ENCODE assay signal across 8 mouse cellular contexts in genomic region chr7:30552102-30553020, GRCm38 (mm10). TPM values are rescaled to one million over a fixed set of nuclear protein-coding genes. Genes with fewer than 3 reads are reported as not detected.
DNase-seq lines count a peak whose midpoint lies in the region; ATAC-seq lines count a peak whose summit lies in the region.

Hspb6 (plus strand) TSS chr7:30552178.
Proser3 (minus strand) TSS chr7:30552299.

- WGBS in heart, embryonic 13.5 days = under 1% methylated on average over 44 of the region's 44 CpGs
- WGBS in liver, embryonic 12.5 days (ENCODE audit: insufficient replicate concordance) = under 1% methylated on average over 44 of the region's 44 CpGs
- WGBS in stomach, embryonic 15.5 days = 1% methylated on average over 44 of the region's 44 CpGs

- H3K27ac ChIP-seq in brown adipose tissue, adult 24 weeks (replicated peaks; ENCODE audit: low read depth, low read length) = peak within 1 kb of the TSS; percentile 87
- peak within 1 kb of the TSS; percentile 96 for H3K27ac ChIP-seq in heart, embryonic 13.5 days (replicated peaks)
- peak within 1 kb of the TSS; percentile 94 for H3K27ac ChIP-seq in liver, embryonic 12.5 days
- peak within 1 kb of the TSS; percentile 99 for H3K27ac ChIP-seq in stomach, embryonic 15.5 days

- DNase-seq in CD4-positive, CD25-positive, alpha-beta regulatory T cell, adult 2 months (ENCODE audit: low read depth, low spot score) = peak; percentile 97
- DNase-seq in fat pad, adult 2 months (ENCODE audit: extremely low read depth, low read depth, low spot score) = peak; percentile 97
- peak; percentile 98 for DNase-seq in kidney, postnatal 10 days
- DNase-seq in natural killer cell, adult 2 months (ENCODE audit: low spot score in 2 of 2) = peak; percentile 94

- ATAC-seq in heart, embryonic 13.5 days (ENCODE audit: extremely low read depth, insufficient number of reproducible peaks, low FRiP score, low TSS enrichment) = peak; percentile 89
- peak; percentile 93 for ATAC-seq in liver, embryonic 12.5 days
- peak; percentile 96 for ATAC-seq in stomach, embryonic 15.5 days (ENCODE audit: insufficient read depth, low FRiP score, low read depth)

- peak within 1 kb of the TSS; percentile 72 for H3K4me3 ChIP-seq in brown adipose tissue, adult 24 weeks (ENCODE audit: insufficient read depth, low read depth, low read length)
- H3K4me3 ChIP-seq in heart, embryonic 13.5 days = peak within 1 kb of the TSS; percentile 79
- peak within 1 kb of the TSS; percentile 72 for H3K4me3 ChIP-seq in liver, embryonic 12.5 days
- H3K4me3 ChIP-seq in stomach, embryonic 15.5 days (replicated peaks) = peak within 1 kb of the TSS; percentile 76

- H3K9me3 ChIP-seq in heart, embryonic 13.5 days = no peaks in the 10 kb centered on the region
- no peaks in the 10 kb centered on the region for H3K9me3 ChIP-seq in liver, embryonic 12.5 days (replicated peaks)
- no peaks in the 10 kb centered on the region for H3K9me3 ChIP-seq in stomach, embryonic 15.5 days

- H3K27me3 ChIP-seq in heart, embryonic 13.5 days (replicated peaks) = no peaks in the 10 kb centered on the region
- H3K27me3 ChIP-seq in liver, embryonic 12.5 days (replicated peaks) = no peaks in the 10 kb centered on the region
- H3K27me3 ChIP-seq in stomach, embryonic 15.5 days (replicated peaks) = no peaks in the 10 kb centered on the region

- H3K4me2 ChIP-seq in heart, embryonic 13.5 days = peak within 1 kb of the TSS; percentile 80
- peak within 1 kb of the TSS; percentile 99 for H3K4me2 ChIP-seq in liver, embryonic 12.5 days
- peak within 1 kb of the TSS; percentile 97 for H3K4me2 ChIP-seq in stomach, embryonic 15.5 days

- peaks cover 3% of the 10 kb centered on the region for H3K4me1 ChIP-seq in brown adipose tissue, adult 24 weeks (ENCODE audit: control insufficient read depth, insufficient read depth, insufficient read length, low read length)
- peaks cover 20% of the 10 kb centered on the region for H3K4me1 ChIP-seq in heart, embryonic 13.5 days
- peaks cover 33% of the 10 kb centered on the region for H3K4me1 ChIP-seq in liver, embryonic 12.5 days
- H3K4me1 ChIP-seq in stomach, embryonic 15.5 days = peaks cover 10% of the 10 kb centered on the region

- peak within 1 kb of the TSS; percentile 90 for H3K9ac ChIP-seq in heart, embryonic 13.5 days
- peak within 1 kb of the TSS; percentile 91 for H3K9ac ChIP-seq in liver, embryonic 12.5 days
- peak within 1 kb of the TSS; percentile 77 for H3K9ac ChIP-seq in stomach, embryonic 15.5 days

- peaks cover 57% of the 10 kb centered on the region for H3K36me3 ChIP-seq in heart, embryonic 13.5 days
- H3K36me3 ChIP-seq in liver, embryonic 12.5 days = peaks cover 44% of the 10 kb centered on the region
- peaks cover 23% of the 10 kb centered on the region for H3K36me3 ChIP-seq in stomach, embryonic 15.5 days

RNA-seq across cellular contexts. Expression of gene Hspb6, which starts in this region (rescaled TPM):
- polyA plus RNA-seq in brown adipose tissue, adult 24 weeks (2012; ENCODE audit: insufficient read depth, insufficient read length, missing spikeins) = 49.1 and 64.2 TPM in 2 replicates
- 76.6 and 86.4 TPM in 2 replicates for polyA plus RNA-seq in heart, embryonic 13.5 days (2015; fragmentation: Nextera tagmentation; extraction: Ambion mirVana)
- polyA plus RNA-seq in liver, embryonic 12.5 days (2016; fragmentation: Nextera tagmentation; extraction: Ambion mirVana) = 5.0 and 5.4 TPM in 2 replicates
- 49.6 and 51.0 TPM in 2 replicates for polyA plus RNA-seq in stomach, embryonic 15.5 days (2015; fragmentation: Nextera tagmentation; extraction: Ambion mirVana)

RNA-seq across cellular contexts. Expression of gene Proser3, which starts in this region (rescaled TPM):
- polyA plus RNA-seq in brown adipose tissue, adult 24 weeks (2012; ENCODE audit: insufficient read depth, insufficient read length, missing spikeins) = 0.95 and 4.2 TPM in 2 replicates
- polyA plus RNA-seq in heart, embryonic 13.5 days (2015; fragmentation: Nextera tagmentation; extraction: Ambion mirVana) = 8.7 and 9.6 TPM in 2 replicates
- 5.3 and 5.6 TPM in 2 replicates for polyA plus RNA-seq in liver, embryonic 12.5 days (2016; fragmentation: Nextera tagmentation; extraction: Ambion mirVana)
- 11.1 and 13.5 TPM in 2 replicates for polyA plus RNA-seq in stomach, embryonic 15.5 days (2015; fragmentation: Nextera tagmentation; extraction: Ambion mirVana)

Comparison
In these comparisons a context has a peak if more than half of its experiments do, and no peak if none do; other contexts are left out.
1. Peak in every context shown above with its lines: DNase-seq, ATAC-seq, H3K4me3 ChIP-seq and H3K27ac ChIP-seq.